In the genomic region with DNA sequence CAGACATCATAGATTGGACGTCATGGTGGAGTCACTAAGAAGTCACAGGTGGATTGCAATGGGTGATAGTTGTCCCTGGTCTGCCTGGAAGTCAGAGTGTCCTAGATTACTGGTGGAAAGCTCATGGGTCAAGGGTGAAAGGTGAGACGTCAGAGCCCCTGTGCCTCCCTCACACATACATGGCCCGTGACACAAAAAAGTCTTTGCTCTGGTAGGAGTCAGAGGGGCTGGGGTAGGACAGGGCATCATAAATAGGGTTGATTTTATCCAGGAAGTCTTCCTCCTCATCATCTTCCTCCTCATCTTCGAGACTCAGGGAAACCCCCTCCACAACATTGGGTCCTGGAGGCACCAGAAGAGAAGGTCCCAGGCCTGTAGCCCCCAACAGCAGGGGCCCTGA, we compare ENCODE assay signal across 27 mouse cellular contexts. TPM values are rescaled to one million over a fixed set of nuclear protein-coding genes. Genes with fewer than 3 reads are reported as not detected.
DNase-seq lines count a peak whose midpoint lies in the region; ATAC-seq and TF ChIP-seq lines count a peak whose summit lies in the region.
"Had no signal": no experiment of that assay in that cellular context is flagged by ENCODE, and none has a peak within 500 bp of the region (broad histone marks: within the 10 kb centered on the region; RNA-seq: fewer than 3 reads in every experiment).

No protein-coding gene starts in this region.

- peaks cover 8% of the 10 kb centered on the region for H3K4me1 ChIP-seq in cerebellum, adult 2 months (ENCODE audit: control insufficient read depth, insufficient read depth, low read length)
- H3K4me1 ChIP-seq in hindbrain, embryonic 12.5 days: peaks cover 24% of the 10 kb centered on the region
- H3K4me1 ChIP-seq in hindbrain, embryonic 11.5 days (replicated peaks; ENCODE audit: control insufficient read depth, insufficient read depth, low read length): peaks cover 5% of the 10 kb centered on the region
- peaks cover 15% of the 10 kb centered on the region for H3K4me1 ChIP-seq in liver, embryonic 11.5 days (replicated peaks; ENCODE audit: control insufficient read depth, insufficient read depth, low read length)
- H3K4me1 ChIP-seq in liver, postnatal 0 days (ENCODE audit: insufficient read depth): peaks cover 24% of the 10 kb centered on the region

- no peak for TF ChIP-seq POLR2A in cerebellum, adult 2 months (IDR thresholded peaks at IDR 0.05; ENCODE audit: borderline replicate concordance, insufficient read depth, low read length)

- H3K27me3 ChIP-seq in cerebellum, adult 2 months (ENCODE audit: control insufficient read depth, insufficient read depth, low read length): no peaks in the 10 kb centered on the region
- H3K27me3 ChIP-seq in hindbrain, embryonic 12.5 days: no peaks in the 10 kb centered on the region
- no peaks in the 10 kb centered on the region for H3K27me3 ChIP-seq in hindbrain, embryonic 11.5 days (ENCODE audit: control insufficient read depth, insufficient read depth, low read length)
- no peaks in the 10 kb centered on the region for H3K27me3 ChIP-seq in liver, embryonic 11.5 days (replicated peaks; ENCODE audit: control insufficient read depth, insufficient read depth, low read length)
- H3K27me3 ChIP-seq in liver, postnatal 0 days (ENCODE audit: insufficient read depth, low read length): no peaks in the 10 kb centered on the region
- H3K27me3 ChIP-seq: embryonic facial prominence, embryonic 13.5 days; forebrain, embryonic 12.5 days; forebrain, embryonic 15.5 days; heart, embryonic 12.5 days; heart, embryonic 15.5 days; intestine, embryonic 15.5 days had no signal

- H3K9me3 ChIP-seq in hindbrain, embryonic 12.5 days (replicated peaks): peaks cover 17% of the 10 kb centered on the region
- peaks cover 2% of the 10 kb centered on the region for H3K9me3 ChIP-seq in hindbrain, embryonic 11.5 days (ENCODE audit: control insufficient read depth, low read length)
- H3K9me3 ChIP-seq in liver, embryonic 11.5 days (ENCODE audit: control insufficient read depth, low read length): peaks cover 7% of the 10 kb centered on the region
- H3K9me3 ChIP-seq in liver, postnatal 0 days (ENCODE audit: low read length): 0 out of 2 replicates have a peak, but pooled peaks cover 6% of the 10 kb centered on the region
- H3K9me3 ChIP-seq: heart, embryonic 15.5 days; intestine, embryonic 15.5 days had no signal

- no peak overlapping the region for H3K9ac ChIP-seq in hindbrain, embryonic 12.5 days
- no peak overlapping the region for H3K9ac ChIP-seq in hindbrain, embryonic 11.5 days (ENCODE audit: low read depth, low read length)
- H3K9ac ChIP-seq in liver, embryonic 11.5 days (ENCODE audit: low read depth, low read length): no peak overlapping the region
- H3K9ac ChIP-seq in liver, postnatal 0 days (replicated peaks): no peak overlapping the region
- H3K9ac ChIP-seq: forebrain, embryonic 15.5 days had no signal

- TF ChIP-seq EP300 in liver, postnatal 0 days (IDR thresholded peaks at IDR 0.05; ENCODE audit: low read depth): no peak

- WGBS in cerebellum, adult 2 months: 87% methylated on average over 4 of the region's 4 CpGs
- WGBS in hindbrain, embryonic 12.5 days: 89% methylated on average over 4 of the region's 4 CpGs
- 90% methylated on average over 4 of the region's 4 CpGs for WGBS in hindbrain, embryonic 11.5 days
- 78% methylated on average over 4 of the region's 4 CpGs for WGBS in liver, embryonic 11.5 days
- WGBS in liver, postnatal 0 days (ENCODE audit: insufficient replicate concordance): 80% methylated on average over 4 of the region's 4 CpGs

- H3K4me3 ChIP-seq in cerebellum, adult 2 months (replicated peaks; ENCODE audit: insufficient read depth, low read depth, low read length): no peak overlapping the region
- no peak overlapping the region for H3K4me3 ChIP-seq in hindbrain, embryonic 12.5 days
- no peak overlapping the region for H3K4me3 ChIP-seq in hindbrain, embryonic 11.5 days (ENCODE audit: low read depth, low read length)
- no peak overlapping the region for H3K4me3 ChIP-seq in liver, embryonic 11.5 days (ENCODE audit: low read depth, low read length)
- no peak overlapping the region for H3K4me3 ChIP-seq in liver, postnatal 0 days (ENCODE audit: low read depth, low read length)
- H3K4me3 ChIP-seq: forebrain, embryonic 12.5 days; intestine, embryonic 15.5 days had no signal

- DNase-seq in cerebellum, adult 11-12 months: peak; percentile 60
- DNase-seq in cerebellum, adult 2 months: no peak
- no peak for DNase-seq in hindbrain, embryonic 11.5 days (ENCODE audit: low spot score)
- DNase-seq in liver, embryonic 11.5 days (ENCODE audit: low spot score): no peak
- no peak for DNase-seq in liver, postnatal 0 days
- DNase-seq: adrenal gland, adult 8-10 months; adrenal gland, postnatal 25 days; cerebellum, postnatal 10 days; cerebellum, postnatal 36 days; embryo, embryonic 11 days; gastrocnemius, postnatal 25 days; heart, adult 18-20 months; heart, postnatal 10 days; heart, postnatal 36 days; kidney, adult 11 months had no signal

- no peak overlapping the region for H3K27ac ChIP-seq in cerebellum, adult 2 months (ENCODE audit: insufficient read depth, low read length)
- 0 out of 2 replicates have a peak overlapping the region, but pooled peaks have one; percentile 89 for H3K27ac ChIP-seq in hindbrain, embryonic 12.5 days
- H3K27ac ChIP-seq in hindbrain, embryonic 11.5 days (ENCODE audit: low read depth, low read length): no peak overlapping the region
- peak overlapping the region; percentile 11; the same call in 1 of the 2 replicates for H3K27ac ChIP-seq in liver, embryonic 11.5 days (ENCODE audit: low read depth, low read length)
- H3K27ac ChIP-seq in liver, postnatal 0 days (ENCODE audit: low read depth): no peak overlapping the region

- peaks cover 38% of the 10 kb centered on the region for H3K36me3 ChIP-seq in hindbrain, embryonic 12.5 days
- no peaks in the 10 kb centered on the region for H3K36me3 ChIP-seq in hindbrain, embryonic 11.5 days (ENCODE audit: control insufficient read depth, insufficient read depth, low read length)
- H3K36me3 ChIP-seq in liver, embryonic 11.5 days (ENCODE audit: control insufficient read depth, insufficient read depth, low read length): peaks cover 23% of the 10 kb centered on the region
- H3K36me3 ChIP-seq in liver, postnatal 0 days (replicated peaks; ENCODE audit: insufficient read depth, low read length): peaks cover 7% of the 10 kb centered on the region; the same call in 1 of the 2 replicates

- TF ChIP-seq CTCF in cerebellum, adult 2 months (IDR thresholded peaks at IDR 0.05; ENCODE audit: borderline replicate concordance, insufficient read depth, low read depth, low read length): no peak
- TF ChIP-seq CTCF in liver, postnatal 0 days (IDR thresholded peaks at IDR 0.05; ENCODE audit: low read depth): no peak

- H3K4me2 ChIP-seq in hindbrain, embryonic 12.5 days (replicated peaks): no peak overlapping the region
- no peak overlapping the region for H3K4me2 ChIP-seq in hindbrain, embryonic 11.5 days (replicated peaks; ENCODE audit: low read depth, low read length)
- no peak overlapping the region for H3K4me2 ChIP-seq in liver, embryonic 11.5 days
- H3K4me2 ChIP-seq in liver, postnatal 0 days (ENCODE audit: low read depth, low read length): no peak overlapping the region

- no peak for ATAC-seq in hindbrain, embryonic 12.5 days (ENCODE audit: low FRiP score)
- ATAC-seq in hindbrain, embryonic 11.5 days (ENCODE audit: low FRiP score): no peak
- no peak for ATAC-seq in liver, embryonic 11.5 days (replicated peaks; ENCODE audit: low FRiP score)
- ATAC-seq in liver, postnatal 0 days: no peak
- ATAC-seq: activated CD4-positive, CD25-positive, alpha-beta regulatory T cell, adult 4 months; forebrain, embryonic 15.5 days; intestine, embryonic 15.5 days had no signal

RNA-seq across cellular contexts. Expression of a gene that starts 2.1 kb away (rescaled TPM):
- 125 TPM in 2 replicates for polyA plus RNA-seq in cerebellum, adult 2 months (2012; rRNA removed)
- 136 and 138 TPM in 2 replicates for polyA plus RNA-seq in hindbrain, embryonic 12.5 days (2016; fragmentation: Nextera tagmentation; extraction: Ambion mirVana)
- 113 and 129 TPM in 2 replicates for polyA plus RNA-seq in hindbrain, embryonic 11.5 days (2014; fragmentation: Nextera tagmentation; extraction: Ambion mirVana)
- 259 and 264 TPM in 2 replicates for polyA plus RNA-seq in liver, embryonic 11.5 days (2014; fragmentation: Nextera tagmentation; extraction: Ambion mirVana)
- polyA plus RNA-seq in liver, postnatal 0 days (2015; fragmentation: Nextera tagmentation; extraction: Ambion mirVana): 81.5 and 83.6 TPM in 2 replicates

RNA-seq across cellular contexts. Expression of a gene that starts 18.4 kb away (rescaled TPM):
- 2,800 and 2,936 TPM in 2 replicates for polyA plus RNA-seq in cerebellum, adult 2 months (2012; rRNA removed)
- 228 and 246 TPM in 2 replicates for polyA plus RNA-seq in hindbrain, embryonic 12.5 days (2016; fragmentation: Nextera tagmentation; extraction: Ambion mirVana)
- 192 and 221 TPM in 2 replicates for polyA plus RNA-seq in hindbrain, embryonic 11.5 days (2014; fragmentation: Nextera tagmentation; extraction: Ambion mirVana)
- 1,439 and 1,470 TPM in 2 replicates for polyA plus RNA-seq in liver, embryonic 11.5 days (2014; fragmentation: Nextera tagmentation; extraction: Ambion mirVana)
- polyA plus RNA-seq in liver, postnatal 0 days (2015; fragmentation: Nextera tagmentation; extraction: Ambion mirVana): 20,006 and 20,209 TPM in 2 replicates

RNA-seq across cellular contexts. Expression of a gene that starts 24.9 kb away (rescaled TPM):
- 5.1 and 6.6 TPM in 2 replicates for polyA plus RNA-seq in cerebellum, adult 2 months (2012; rRNA removed)
- polyA plus RNA-seq in hindbrain, embryonic 12.5 days (2016; fragmentation: Nextera tagmentation; extraction: Ambion mirVana): 3.8 and 4.7 TPM in 2 replicates
- 3.0 and 3.4 TPM in 2 replicates for polyA plus RNA-seq in hindbrain, embryonic 11.5 days (2014; fragmentation: Nextera tagmentation; extraction: Ambion mirVana)
- polyA plus RNA-seq in liver, embryonic 11.5 days (2014; fragmentation: Nextera tagmentation; extraction: Ambion mirVana): 173 and 199 TPM in 2 replicates
- 5,234 and 5,457 TPM in 2 replicates for polyA plus RNA-seq in liver, postnatal 0 days (2015; fragmentation: Nextera tagmentation; extraction: Ambion mirVana)
- polyA plus RNA-seq: activated CD4-positive, CD25-positive, alpha-beta regulatory T cell, adult 4 months had no signal

RNA-seq across cellular contexts. Expression of a gene that starts 32.9 kb away (rescaled TPM):
- 8.9 and 9.3 TPM in 2 replicates for polyA plus RNA-seq in cerebellum, adult 2 months (2012; rRNA removed)
- 60.8 and 67.1 TPM in 2 replicates for polyA plus RNA-seq in hindbrain, embryonic 12.5 days (2016; fragmentation: Nextera tagmentation; extraction: Ambion mirVana)
- polyA plus RNA-seq in hindbrain, embryonic 11.5 days (2014; fragmentation: Nextera tagmentation; extraction: Ambion mirVana): 52.5 and 60.3 TPM in 2 replicates
- polyA plus RNA-seq in liver, embryonic 11.5 days (2014; fragmentation: Nextera tagmentation; extraction: Ambion mirVana): 55.9 and 58.4 TPM in 2 replicates
- polyA plus RNA-seq in liver, postnatal 0 days (2015; fragmentation: Nextera tagmentation; extraction: Ambion mirVana): 51.0 and 51.3 TPM in 2 replicates

RNA-seq across cellular contexts. Expression of a gene that starts 36.1 kb away (rescaled TPM):
- polyA plus RNA-seq in cerebellum, adult 2 months (2012; rRNA removed): not detected in 2 replicates
- polyA plus RNA-seq in hindbrain, embryonic 12.5 days (2016; fragmentation: Nextera tagmentation; extraction: Ambion mirVana): 0.10 TPM in 1 of 2 replicates, not detected in the other
- not detected in 2 replicates for polyA plus RNA-seq in hindbrain, embryonic 11.5 days (2014; fragmentation: Nextera tagmentation; extraction: Ambion mirVana)
- polyA plus RNA-seq in liver, embryonic 11.5 days (2014; fragmentation: Nextera tagmentation; extraction: Ambion mirVana): 4.8 and 5.4 TPM in 2 replicates
- polyA plus RNA-seq in liver, postnatal 0 days (2015; fragmentation: Nextera tagmentation; extraction: Ambion mirVana): 2,808 and 2,914 TPM in 2 replicates
- polyA plus RNA-seq: brain, embryonic 14.5 days; cortical plate, adult 2 months; embryonic facial prominence, embryonic 10.5 days; embryonic facial prominence, embryonic 13.5 days; forebrain, embryonic 12.5 days; forebrain, embryonic 15.5 days; hindbrain, embryonic 14.5 days had no signal

Comparison
In these comparisons a context has a peak if more than half of its experiments do, and no peak if none do; other contexts are left out.
1. H3K27ac ChIP-seq: peak in hindbrain, embryonic 12.5 days (single experiment) and liver, embryonic 11.5 days (single experiment); none in cerebellum, adult 2 months (single experiment), hindbrain, embryonic 11.5 days (single experiment) and liver, postnatal 0 days (single experiment).
2. RNA of a gene that starts 24.9 kb away (polyA plus RNA-seq): 5,234 to 5,457 TPM in liver, postnatal 0 days; 173 to 199 TPM in liver, embryonic 11.5 days, 5.1 to 6.6 TPM in cerebellum, adult 2 months, 3.8 to 4.7 TPM in hindbrain, embryonic 12.5 days and 3.0 to 3.4 TPM in hindbrain, embryonic 11.5 days; every median in the first group is over 10 times any median in the second.